Mouse (Mus musculus) ZHBTc4 (cell line): ENCODE data around the gene Gm4969.

Experiments used
- DNase-seq: peaks from one replicate; pipeline ENCODE4 v3.0.0-alpha.2; 2011; ENCODE audit warnings: low read depth, low spot score

The Gm4969 gene

DNA sequence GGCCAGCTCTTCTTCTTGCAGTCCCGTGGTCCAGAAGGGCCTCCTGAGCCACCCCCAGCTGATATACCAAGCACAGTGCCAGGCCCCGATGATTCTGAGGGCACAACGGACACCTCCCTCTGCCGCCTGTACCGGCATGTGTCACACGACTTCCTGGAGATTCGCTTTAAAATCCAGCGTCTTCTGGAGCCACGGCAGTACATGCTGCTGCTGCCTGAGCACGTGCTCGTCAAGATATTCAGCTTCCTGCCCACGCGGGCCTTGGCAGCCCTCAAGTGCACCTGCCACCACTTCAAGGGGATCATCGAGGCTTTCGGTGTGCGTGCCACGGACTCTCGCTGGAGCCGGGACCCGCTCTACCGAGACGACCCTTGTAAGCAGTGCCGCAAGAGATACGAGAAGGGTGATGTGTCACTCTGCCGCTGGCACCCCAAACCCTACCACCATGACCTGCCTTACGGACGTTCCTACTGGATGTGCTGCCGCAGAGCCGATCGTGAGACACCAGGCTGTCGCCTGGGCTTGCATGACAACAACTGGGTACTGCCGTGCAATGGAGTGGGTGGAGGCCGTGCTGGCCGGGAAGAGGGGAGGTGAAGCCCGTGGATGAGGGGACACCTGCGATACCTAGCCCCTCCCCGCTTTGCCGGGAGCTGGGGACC, 18.6 kb upstream of the Gm4969 start:
- DNase-seq, result no peak

DNA sequence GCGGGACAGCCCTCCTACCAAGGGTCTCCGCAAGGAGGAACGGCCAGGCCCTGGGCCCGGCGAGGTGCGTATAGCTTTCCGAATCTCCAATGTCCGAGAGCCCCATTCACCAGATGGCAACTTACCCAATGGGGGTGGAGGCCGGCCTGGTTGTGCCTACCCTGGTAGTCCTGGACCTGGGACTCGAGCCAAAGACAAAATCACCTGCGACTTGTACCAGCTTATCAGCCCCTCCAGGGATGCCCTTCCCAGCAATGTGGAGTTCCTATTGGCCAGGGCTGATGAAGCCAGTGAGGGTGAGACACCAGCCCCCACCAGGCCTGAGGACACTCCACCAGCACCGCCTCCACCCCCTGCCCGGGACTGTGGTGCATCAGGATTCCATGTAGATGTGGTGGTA, 18.0 kb upstream of the Gm4969 start:
- DNase-seq, result peak; percentile 54

DNA sequence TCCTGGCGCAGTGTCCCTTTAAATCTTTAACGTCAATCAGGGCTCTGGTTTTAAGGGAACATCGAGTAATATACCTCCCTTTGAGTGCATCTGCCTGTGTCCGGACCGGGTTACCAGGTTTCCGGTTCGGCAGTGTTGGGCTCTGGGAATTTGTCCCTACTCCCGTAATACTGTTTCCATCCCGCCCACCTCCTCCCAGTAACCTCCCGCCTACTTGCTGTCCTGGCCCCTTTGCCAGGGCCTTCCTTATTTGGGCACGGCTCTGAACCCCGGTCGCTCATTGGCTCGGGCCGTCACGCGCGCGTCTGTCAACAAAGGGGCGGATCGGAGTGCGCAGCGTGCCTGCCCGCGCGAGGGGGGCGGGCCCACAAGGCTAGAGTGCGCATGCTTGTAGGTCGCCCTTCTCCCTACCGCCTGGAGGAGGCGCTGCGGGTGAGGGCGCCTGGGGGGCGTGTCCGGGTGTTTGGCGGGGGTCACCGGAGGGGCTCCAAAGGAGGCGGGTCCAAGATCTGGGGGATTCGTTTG, 13.2 kb upstream of the Gm4969 start:
- DNase-seq, result peak; percentile 100

GRCm38 (mm10) chr7:19130657-19131056, 12.5 kb upstream of the Gm4969 start:
- no peak for DNase-seq

GRCm38 (mm10) chr7:19129396-19129795, 11.2 kb upstream of the Gm4969 start:
- DNase-seq, result no peak

DNA sequence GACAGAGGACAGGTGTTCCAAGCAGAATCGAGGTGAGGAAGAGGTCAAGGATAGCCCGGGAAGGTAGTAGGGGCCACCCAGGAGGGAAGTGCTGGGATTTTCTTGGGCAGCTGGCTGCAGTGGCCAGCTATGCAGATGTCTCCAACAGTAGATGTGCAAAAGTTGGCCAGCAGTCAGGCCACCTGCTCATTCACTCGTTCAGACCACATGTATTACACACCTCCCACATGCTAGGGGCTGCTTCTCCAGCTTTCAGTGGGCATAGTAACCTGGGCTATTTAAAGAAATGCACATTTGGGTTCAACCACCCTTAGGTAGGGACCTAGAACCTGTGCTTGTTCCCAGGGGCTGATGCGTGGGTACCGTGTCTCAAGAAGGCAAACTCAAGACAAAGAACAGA, 9.6 kb upstream of the Gm4969 start:
- no peak for DNase-seq

DNA sequence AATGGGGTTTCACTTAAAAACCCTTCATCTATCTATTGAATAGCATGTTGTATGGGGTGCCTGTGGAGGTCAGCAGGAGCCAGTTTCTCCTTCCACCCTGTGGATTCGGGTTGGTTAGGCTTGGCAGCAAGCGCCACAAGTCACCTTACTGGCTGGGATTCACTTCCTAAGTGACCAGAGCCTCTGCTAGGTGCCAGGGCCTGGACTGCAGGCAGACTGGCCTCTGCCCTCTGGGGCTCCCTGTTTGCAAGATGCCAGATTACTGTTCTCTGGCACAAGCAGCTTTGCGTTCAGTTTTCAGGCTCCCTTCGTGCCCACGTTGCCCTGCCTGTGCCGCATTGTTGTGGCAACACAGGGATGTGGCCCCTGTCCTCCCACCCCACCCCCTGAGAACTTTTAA, 6.5 kb upstream of the Gm4969 start:
- no peak for DNase-seq

GRCm38 (mm10) chr7:19121686-19122085, 3.5 kb upstream of the Gm4969 start:
- no peak for DNase-seq

- DNase-seq, result peak; percentile 98
These were observed 1.7 kb upstream of the Gm4969 start, which contains the start of gene Fbxo46 for GRCm38 (mm10) chr7:19119631-19120429. Fbxo46 (plus strand) TSS chr7:19119859.

DNA sequence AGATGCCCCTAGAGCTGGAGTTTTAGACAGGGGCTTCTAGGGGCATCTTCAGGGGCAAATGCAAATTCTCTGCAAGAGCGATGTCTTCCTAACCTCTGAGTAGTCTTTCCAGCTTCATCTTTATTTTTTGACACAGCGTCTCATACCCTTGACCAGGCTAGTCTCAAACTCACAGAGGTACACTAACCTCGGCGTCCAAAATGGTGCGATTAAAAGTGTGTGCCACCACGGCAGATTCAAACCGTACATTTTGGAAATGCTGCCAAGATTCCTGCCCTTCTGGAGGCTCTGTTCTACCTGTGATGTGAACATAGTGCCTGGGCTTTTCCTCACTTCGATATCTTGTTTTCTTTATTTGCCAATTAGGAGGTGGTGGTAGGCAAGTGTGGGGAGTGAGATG, 915 bp upstream of the Gm4969 start:
- DNase-seq, result no peak

GRCm38 (mm10) chr7:19109565-19109964, 8.6 kb downstream of the Gm4969 start:
- no peak for DNase-seq

- DNase-seq, result no peak
These were observed 10.7 kb downstream of the Gm4969 start for GRCm38 (mm10) chr7:19107436-19107835.

DNA sequence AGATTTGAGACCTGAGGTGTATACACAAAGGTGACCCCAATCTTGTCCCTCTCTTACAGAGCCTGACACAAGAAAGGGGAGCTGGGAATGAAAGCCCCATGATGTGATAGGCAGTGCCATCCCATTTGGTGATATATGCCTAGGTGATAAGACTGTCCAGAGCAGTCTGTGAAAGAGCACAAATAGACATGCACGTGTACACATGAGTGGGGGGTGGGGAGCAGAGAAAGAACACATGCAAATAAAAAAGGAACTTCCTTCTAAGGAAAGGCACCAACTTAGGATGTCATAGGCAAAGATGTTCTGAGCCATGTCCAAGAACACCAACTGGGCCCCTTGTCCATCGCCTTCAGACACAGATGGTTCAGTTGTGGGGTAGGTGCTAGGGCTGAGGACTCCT, 13.7 kb downstream of the Gm4969 start:
- no peak for DNase-seq

- no peak for DNase-seq
These were observed 14.4 kb downstream of the Gm4969 start for GRCm38 (mm10) chr7:19103741-19104140.

GRCm38 (mm10) chr7:19100290-19100689, 17.9 kb downstream of the Gm4969 start:
- no peak for DNase-seq

- no peak for DNase-seq
These were observed 19.4 kb downstream of the Gm4969 start for GRCm38 (mm10) chr7:19098811-19099210.

GRCm38 (mm10) chr7:19097863-19098262, 20.3 kb downstream of the Gm4969 start:
- no peak for DNase-seq

DNA sequence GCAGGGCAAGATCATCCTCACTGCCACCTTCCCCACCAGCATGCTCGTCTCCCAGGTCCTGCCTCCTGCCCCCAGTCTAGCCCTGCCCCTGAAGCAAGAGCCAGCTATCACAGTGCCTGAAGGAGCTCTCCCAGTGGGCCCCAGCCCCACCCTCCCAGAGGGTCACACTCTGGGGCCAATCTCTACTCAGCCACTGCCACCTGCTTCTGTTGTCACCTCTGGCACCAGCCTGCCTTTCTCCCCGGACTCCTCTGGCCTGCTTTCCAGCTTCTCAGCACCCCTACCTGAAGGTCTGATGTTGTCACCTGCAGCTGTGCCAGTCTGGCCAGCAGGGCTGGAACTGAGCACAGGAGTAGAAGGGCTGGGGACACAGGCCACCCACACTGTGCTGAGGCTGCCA, 21.0 kb downstream of the Gm4969 start:
- no peak for DNase-seq

DNA sequence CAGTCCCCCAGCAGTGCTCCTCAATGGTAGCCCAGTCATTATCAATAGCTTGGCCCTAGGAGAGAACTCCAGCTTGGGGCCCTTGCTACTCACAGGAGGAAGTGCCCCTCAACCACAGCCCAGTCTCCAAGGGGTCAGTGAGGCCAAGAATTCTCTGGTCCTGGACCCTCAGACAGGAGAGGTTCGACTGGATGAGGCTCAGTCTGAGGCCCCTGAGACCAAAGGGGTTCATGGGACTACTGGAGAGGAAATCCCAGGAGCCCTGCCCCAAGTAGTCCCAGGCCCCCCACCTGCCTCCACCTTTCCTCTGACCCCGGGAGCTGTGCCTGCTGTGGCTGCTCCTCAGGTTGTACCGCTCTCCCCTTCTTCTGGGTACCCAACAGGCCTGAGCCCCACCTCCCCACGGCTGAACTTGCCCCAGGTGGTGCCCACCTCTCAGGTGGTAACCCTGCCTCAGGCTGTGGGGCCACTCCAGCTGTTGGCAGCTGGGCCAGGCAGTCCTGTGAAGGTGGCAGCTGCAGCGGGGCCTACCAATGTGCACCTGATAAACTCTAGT, 21.7 kb downstream of the Gm4969 start:
- no peak for DNase-seq

DNA sequence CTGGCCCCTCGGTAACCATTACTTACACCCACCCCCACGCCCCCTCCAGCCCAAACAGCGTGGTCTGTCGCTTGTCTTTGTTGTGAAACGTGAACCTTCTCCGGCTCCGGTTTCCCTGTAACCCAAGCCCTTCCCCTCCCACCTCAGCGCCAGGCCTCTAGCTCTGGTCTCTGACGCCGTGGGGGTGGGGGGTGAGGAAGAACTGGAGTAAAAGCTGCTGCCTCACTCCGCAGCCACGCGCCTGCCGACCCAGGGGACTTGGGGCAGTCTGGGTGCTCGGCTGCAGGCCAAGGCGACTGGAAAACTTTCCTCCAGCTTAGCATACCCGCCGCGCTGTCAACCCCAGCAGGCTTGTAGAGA, 22.4 kb downstream of the Gm4969 start:
- DNase-seq, result peak; percentile 79

DNA sequence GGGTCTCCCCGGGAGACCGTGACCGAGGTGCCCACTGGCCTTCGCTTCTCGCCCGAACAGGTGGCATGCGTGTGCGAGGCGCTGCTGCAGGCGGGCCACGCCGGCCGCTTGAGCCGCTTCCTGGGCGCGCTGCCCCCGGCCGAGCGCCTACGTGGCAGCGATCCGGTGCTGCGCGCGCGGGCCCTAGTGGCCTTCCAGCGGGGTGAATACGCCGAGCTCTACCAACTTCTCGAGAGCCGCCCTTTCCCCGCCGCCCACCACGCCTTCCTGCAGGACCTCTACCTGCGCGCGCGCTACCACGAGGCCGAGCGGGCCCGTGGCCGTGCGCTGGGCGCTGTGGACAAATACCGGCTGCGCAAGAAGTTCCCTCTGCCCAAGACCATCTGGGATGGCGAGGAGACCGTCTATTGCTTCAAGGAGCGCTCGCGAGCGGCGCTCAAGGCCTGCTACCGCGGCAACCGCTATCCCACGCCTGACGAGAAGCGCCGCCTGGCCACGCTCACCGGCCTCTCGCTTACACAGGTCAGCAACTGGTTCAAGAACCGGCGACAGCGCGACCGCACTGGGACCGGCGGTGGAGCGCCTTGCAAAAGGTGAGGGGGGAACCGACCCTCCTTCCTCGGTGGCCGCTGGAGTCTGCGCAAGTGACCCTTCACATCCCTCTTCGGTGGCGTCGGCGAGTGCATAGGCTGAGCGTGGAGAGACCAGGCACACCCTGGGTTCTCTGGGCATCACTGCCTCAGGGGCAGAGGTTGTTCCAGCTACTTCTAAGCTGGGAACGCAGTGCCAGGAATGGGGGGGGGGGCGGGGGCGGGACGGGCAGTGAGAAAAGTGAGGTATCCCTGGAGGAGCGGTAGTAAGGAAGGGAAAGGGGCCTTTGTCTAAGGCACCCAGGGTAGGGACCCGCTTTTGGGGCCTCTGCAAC, 23.1 kb downstream of the Gm4969 start:
- DNase-seq, result peak; percentile 61

GRCm38 (mm10) chr7:19094471-19094825, 23.7 kb downstream of the Gm4969 start, which contains the start of gene Six5:
Six5 (plus strand) TSS chr7:19094594.
- peak; percentile 64 for DNase-seq
